Mouse (Mus musculus) splenic B cell, adult 2 months (primary cell): ENCODE data around the gene Scgb1b7.
"Not testable (repeated sequence)": the region's sequence is repeated elsewhere in the genome, so short reads cannot be mapped to it uniquely, and the experiment has no call there.

Experiments
- DNase-seq: peaks from one replicate; pipeline ENCODE4 v3.0.0-alpha.2; 2011; ENCODE audit warnings: low read depth, low spot score
- H3K27me3 ChIP-seq: 2 replicates; pipeline ENCODE4 v1.6.1; 2012; ENCODE audit warnings: mild to moderate bottlenecking, low read length, moderate library complexity, mixed read lengths; ENCODE audit not compliant: control insufficient read depth, poor library complexity, insufficient read depth, severe bottlenecking
- H3K36me3 ChIP-seq: 2 replicates; pipeline ENCODE4 v1.6.1; 2012; ENCODE audit warnings: mild to moderate bottlenecking, low read length, moderate library complexity, mixed read lengths; ENCODE audit not compliant: control insufficient read depth, poor library complexity, insufficient read depth, severe bottlenecking

Gene Scgb1b7

DNA sequence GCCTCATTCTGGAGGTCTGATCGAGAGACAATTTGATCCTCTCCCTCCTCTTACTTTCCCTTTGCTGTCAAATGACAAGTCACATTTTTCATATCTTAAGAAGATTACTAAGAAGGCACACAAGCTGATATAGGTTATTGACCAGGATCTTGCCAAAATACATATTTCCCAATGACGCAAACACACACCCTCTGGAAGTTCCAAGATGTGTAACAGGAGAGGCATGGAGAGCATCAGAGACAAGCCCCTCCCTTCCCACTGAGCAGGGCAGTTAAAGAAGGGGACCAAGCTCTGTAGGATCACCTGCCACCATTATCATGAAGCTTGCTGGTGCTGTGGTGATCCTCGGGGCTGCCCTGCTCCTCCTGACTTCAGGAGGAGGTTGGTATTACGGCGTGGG lies at the start of gene Scgb1b7:
Gene Scgb1b7, plus strand, starts transcription at position 301 of the 400 bp plus-strand sequence.
- not testable (repeated sequence) for DNase-seq, H3K27me3 ChIP-seq, H3K36me3 ChIP-seq

DNA sequence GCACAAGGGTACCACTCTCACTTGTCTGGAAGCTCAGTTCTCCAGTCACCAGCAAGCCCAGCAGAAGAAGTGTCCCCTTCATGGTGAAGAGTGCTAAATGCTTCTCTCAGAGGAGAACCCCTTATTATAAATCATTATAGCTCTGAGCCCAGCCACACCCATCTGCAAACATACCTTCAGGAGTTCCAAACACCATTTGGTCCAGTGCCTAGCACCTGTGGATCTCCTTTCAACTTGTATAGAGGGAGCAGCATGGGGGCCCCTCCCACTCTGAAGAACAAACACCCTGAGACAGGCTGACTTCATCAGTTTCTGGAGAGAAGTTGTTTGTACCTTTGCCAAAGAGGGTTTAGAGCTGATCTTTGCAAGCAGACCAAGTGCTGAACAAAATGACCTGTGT lies 6.8 kb upstream of the Scgb1b7 start, which contains the start of gene Scgb2b7:
Gene Scgb2b7, minus strand, starts transcription at position 101 of the 400 bp plus-strand sequence.
- not testable (repeated sequence) for DNase-seq, H3K36me3 ChIP-seq, H3K27me3 ChIP-seq
